In genomic region chr2:181276766-181277165, GRCm38 (mm10) we compare ENCODE assay signal across 17 mouse cellular contexts. TPM values are rescaled to one million over a fixed set of nuclear protein-coding genes. Genes with fewer than 3 reads are reported as not detected.
DNase-seq lines count a peak whose midpoint lies in the region; ATAC-seq and TF ChIP-seq lines count a peak whose summit lies in the region.
"Had no signal": no experiment of that assay in that cellular context is flagged by ENCODE, and none has a peak within 500 bp of the region (broad histone marks: within the 10 kb centered on the region; RNA-seq: fewer than 3 reads in every experiment).

No protein-coding gene starts in this region.

- peak; percentile 40 to 82 for DNase-seq in adrenal gland, adult (ENCODE audit: inconsistent age in 2 of 2, low spot score in 1 of 2)
- DNase-seq in adrenal gland, postnatal 25 days = no peak
- peak; percentile 77 for DNase-seq in liver, adult 2 months (ENCODE audit: extremely low read depth, low read depth, low spot score)
- DNase-seq in liver, postnatal 0 days = no peak
- DNase-seq in kidney, postnatal 4 days = peak; percentile 8 to 32
- no peak for DNase-seq in right cerebral cortex, postnatal 25 days
- DNase-seq in neural tube, embryonic 10.5 days (ENCODE audit: extremely low spot score, low spot score) = no peak
- DNase-seq: cerebellum, adult 11-12 months; embryo, embryonic 11 days; retina, postnatal 1 day had no signal

- no peak for TF ChIP-seq EP300 in liver, postnatal 0 days (IDR thresholded peaks at IDR 0.05; ENCODE audit: low read depth)

- H3K4me2 ChIP-seq in liver, postnatal 0 days (ENCODE audit: low read depth, low read length) = no peak overlapping the region
- H3K4me2 ChIP-seq: midbrain, embryonic 13.5 days; neural tube, embryonic 12.5 days had no signal

- no peaks in the 10 kb centered on the region for H3K27me3 ChIP-seq in liver, adult 2 months (ENCODE audit: control insufficient read depth, insufficient read depth, low read length)
- no peaks in the 10 kb centered on the region for H3K27me3 ChIP-seq in liver, postnatal 0 days (ENCODE audit: insufficient read depth, low read length)
- H3K27me3 ChIP-seq: midbrain, embryonic 13.5 days; neural tube, embryonic 12.5 days had no signal

- H3K9ac ChIP-seq in liver, adult 2 months (ENCODE audit: low read depth, low read length) = no peak overlapping the region
- no peak overlapping the region for H3K9ac ChIP-seq in liver, postnatal 0 days (replicated peaks)
- H3K9ac ChIP-seq: midbrain, embryonic 13.5 days; neural tube, embryonic 12.5 days had no signal

- no peak for ATAC-seq in liver, postnatal 0 days
- ATAC-seq in megakaryocyte progenitor cell, adult 5-6 weeks (replicated peaks; ENCODE audit: poor library complexity) = peak; percentile 45
- ATAC-seq: inflammation-experienced regulatory T-cells, adult 6 months; midbrain, embryonic 13.5 days had no signal

- no peak for TF ChIP-seq POLR2A in liver, adult 2 months (IDR thresholded peaks at IDR 0.05; ENCODE audit: extremely low read depth, insufficient read depth, low read length)

- no peak overlapping the region for H3K4me3 ChIP-seq in liver, adult 2 months (ENCODE audit: insufficient read depth, low read depth, low read length)
- H3K4me3 ChIP-seq in liver, postnatal 0 days (ENCODE audit: low read depth, low read length) = no peak overlapping the region
- H3K4me3 ChIP-seq: midbrain, embryonic 13.5 days; neural tube, embryonic 12.5 days had no signal

- H3K4me1 ChIP-seq in liver, adult 2 months (ENCODE audit: control insufficient read depth, insufficient read depth, low read length) = peaks cover 8% of the 10 kb centered on the region
- H3K4me1 ChIP-seq in liver, postnatal 0 days (ENCODE audit: insufficient read depth) = peaks cover 14% of the 10 kb centered on the region
- H3K4me1 ChIP-seq: midbrain, embryonic 13.5 days; neural tube, embryonic 12.5 days had no signal

- H3K9me3 ChIP-seq in liver, postnatal 0 days (ENCODE audit: low read length) = no peaks in the 10 kb centered on the region
- H3K9me3 ChIP-seq: midbrain, embryonic 13.5 days; neural tube, embryonic 12.5 days had no signal

- peaks cover 9% of the 10 kb centered on the region; the same call in 1 of the 2 replicates for H3K79me2 ChIP-seq in liver, adult 2 months (ENCODE audit: control insufficient read depth, insufficient read depth, low read length)

- H3K36me3 ChIP-seq in liver, adult 2 months (ENCODE audit: control insufficient read depth, insufficient read depth, low read length) = peaks cover 19% of the 10 kb centered on the region
- H3K36me3 ChIP-seq in liver, postnatal 0 days (replicated peaks; ENCODE audit: insufficient read depth, low read length) = peaks cover 47% of the 10 kb centered on the region

- TF ChIP-seq CTCF in liver, adult 2 months (IDR thresholded peaks at IDR 0.05; ENCODE audit: low read depth, low read length) = no peak
- no peak for TF ChIP-seq CTCF in liver, postnatal 0 days (IDR thresholded peaks at IDR 0.05; ENCODE audit: low read depth)

- 10% methylated on average over 1 of the region's 1 CpGs for whole genome bisulfite sequencing in liver, adult 2 months
- 52% methylated on average over 1 of the region's 1 CpGs for WGBS in liver, postnatal 0 days (ENCODE audit: insufficient replicate concordance)

- H3K27ac ChIP-seq in liver, adult 2 months (replicated peaks; ENCODE audit: insufficient read depth, low read depth, low read length) = no peak overlapping the region
- no peak overlapping the region for H3K27ac ChIP-seq in liver, postnatal 0 days (ENCODE audit: low read depth)
- H3K27ac ChIP-seq: midbrain, embryonic 13.5 days; neural tube, embryonic 12.5 days had no signal

RNA-seq across cellular contexts. Expression of gene Gmeb2, which starts 11.1 kb away (rescaled TPM):
- 15.3 and 18.5 TPM in 2 replicates for total RNA-seq in adrenal gland, postnatal 25 days (2021)
- total RNA-seq in liver, adult 2 months (2014; rRNA removed) = 7.4 and 8.8 TPM in 2 replicates
- polyA plus RNA-seq in liver, adult 2 months (2012; rRNA removed) = 10.7 and 16.1 TPM in 2 replicates
- polyA plus RNA-seq in liver, postnatal 0 days (2015; fragmentation: Nextera tagmentation; extraction: Ambion mirVana) = 4.3 and 4.9 TPM in 2 replicates
- 12.5 and 12.6 TPM in 2 replicates for total RNA-seq in megakaryocyte progenitor cell, adult 5-6 weeks (2015)
- 13.4 and 13.6 TPM in 2 replicates for total RNA-seq in megakaryocyte progenitor cell, adult 5-6 weeks (2017)

RNA-seq across cellular contexts. Expression of gene Helz2, which starts 34.9 kb away (rescaled TPM):
- 18.9 and 22.1 TPM in 2 replicates for total RNA-seq in adrenal gland, postnatal 25 days (2021)
- 20.3 and 28.9 TPM in 2 replicates for total RNA-seq in liver, adult 2 months (2014; rRNA removed)
- polyA plus RNA-seq in liver, adult 2 months (2012; rRNA removed) = 39.6 and 65.9 TPM in 2 replicates
- polyA plus RNA-seq in liver, postnatal 0 days (2015; fragmentation: Nextera tagmentation; extraction: Ambion mirVana) = 3.9 and 4.2 TPM in 2 replicates
- 3.4 and 5.0 TPM in 2 replicates for total RNA-seq in megakaryocyte progenitor cell, adult 5-6 weeks (2015)
- total RNA-seq in megakaryocyte progenitor cell, adult 5-6 weeks (2017) = 4.0 and 4.8 TPM in 2 replicates

RNA-seq across cellular contexts. Expression of gene Stmn3, which starts 37.5 kb away (rescaled TPM):
- 9.8 and 12.2 TPM in 2 replicates for total RNA-seq in adrenal gland, postnatal 25 days (2021)
- 0.09 and 0.20 TPM in 2 replicates for total RNA-seq in liver, adult 2 months (2014; rRNA removed)
- polyA plus RNA-seq in liver, adult 2 months (2012; rRNA removed) = 0.07 TPM in 1 of 2 replicates, not detected in the other
- polyA plus RNA-seq in liver, postnatal 0 days (2015; fragmentation: Nextera tagmentation; extraction: Ambion mirVana) = 0.19 TPM in 1 of 2 replicates, not detected in the other
- not detected in 2 replicates for total RNA-seq in megakaryocyte progenitor cell, adult 5-6 weeks (2015)
- total RNA-seq in megakaryocyte progenitor cell, adult 5-6 weeks (2017) = not detected in 2 replicates
- polyA plus RNA-seq: inflammation-experienced regulatory T-cells, adult 6 months; spleen, adult 2 months had no signal

RNA-seq across cellular contexts. Expression of gene Rtel1, which starts 42.8 kb away (rescaled TPM):
- total RNA-seq in adrenal gland, postnatal 25 days (2021) = 43.4 and 44.7 TPM in 2 replicates
- total RNA-seq in liver, adult 2 months (2014; rRNA removed) = 13.5 and 13.9 TPM in 2 replicates
- 17.5 and 17.9 TPM in 2 replicates for polyA plus RNA-seq in liver, adult 2 months (2012; rRNA removed)
- 8.5 and 9.9 TPM in 2 replicates for polyA plus RNA-seq in liver, postnatal 0 days (2015; fragmentation: Nextera tagmentation; extraction: Ambion mirVana)
- 53.4 and 78.0 TPM in 2 replicates for total RNA-seq in megakaryocyte progenitor cell, adult 5-6 weeks (2015)
- total RNA-seq in megakaryocyte progenitor cell, adult 5-6 weeks (2017) = 41.9 and 53.0 TPM in 2 replicates

RNA-seq across cellular contexts. Expression of gene Fndc11, which starts 57.0 kb away (rescaled TPM):
- total RNA-seq in adrenal gland, postnatal 25 days (2021) = 0.43 and 0.67 TPM in 2 replicates
- not detected in 2 replicates for total RNA-seq in liver, adult 2 months (2014; rRNA removed)
- 0.10 and 0.12 TPM in 2 replicates for polyA plus RNA-seq in liver, adult 2 months (2012; rRNA removed)
- polyA plus RNA-seq in liver, postnatal 0 days (2015; fragmentation: Nextera tagmentation; extraction: Ambion mirVana) = 0.09 TPM in 1 of 2 replicates, not detected in the other
- total RNA-seq in megakaryocyte progenitor cell, adult 5-6 weeks (2015) = not detected in 2 replicates
- not detected in 2 replicates for total RNA-seq in megakaryocyte progenitor cell, adult 5-6 weeks (2017)
- total RNA-seq: layer of hippocampus, postnatal 14 days had no signal
- polyA plus RNA-seq: heart, postnatal 0 days; neural tube, embryonic 12.5 days had no signal

Comparison
In these comparisons a context has a peak if more than half of its experiments do, and no peak if none do; other contexts are left out.
1. DNase-seq: peak in adrenal gland, adult (2 of 2), liver, adult 2 months (single experiment) and kidney, postnatal 4 days (2 of 2); none in adrenal gland, postnatal 25 days (single experiment), liver, postnatal 0 days (single experiment), right cerebral cortex, postnatal 25 days (single experiment) and neural tube, embryonic 10.5 days (single experiment).